Mouse (Mus musculus) forebrain, embryonic 16.5 days (tissue): ENCODE data around the gene Smarca2. TPM values are rescaled to one million over a fixed set of nuclear protein-coding genes. Genes with fewer than 3 reads are reported as not detected.
"Not testable (repeated sequence)": the region's sequence is repeated elsewhere in the genome, so short reads cannot be mapped to it uniquely, and the experiment has no call there.

Experiments
- ATAC-seq: fragments of 200-750 bp; cut with Nextera tagmentation; 2 replicates; pipeline ENCODE4 v1.8.0; 2017; ENCODE audit warnings: mild to moderate bottlenecking, moderate library complexity
- H3K27ac ChIP-seq: fragments of 300-500 bp; sonication (generic); 2 replicates; pipeline ENCODE4 v1.5.1; 2014; ENCODE audit warnings: low read length, control low read depth
- H3K27me3 ChIP-seq: fragments of 300-500 bp; sonication (generic); replicated peaks from 2 replicates; pipeline ENCODE4 v1.6.1; 2014; ENCODE audit warnings: low read length; ENCODE audit not compliant: control insufficient read depth, insufficient read depth
- H3K36me3 ChIP-seq: fragments of 300-500 bp; sonication (generic); 2 replicates; pipeline ENCODE4 v1.6.1; 2014; ENCODE audit not compliant: control insufficient read depth, insufficient read depth
- H3K4me1 ChIP-seq: fragments of 300-500 bp; sonication (generic); replicated peaks from 2 replicates; pipeline ENCODE4 v1.6.1; 2014; ENCODE audit warnings: low read length; ENCODE audit not compliant: control insufficient read depth, insufficient read depth
- H3K4me2 ChIP-seq: fragments of 300-500 bp; sonication (generic); 2 replicates; pipeline ENCODE4 v1.6.1; 2014; ENCODE audit warnings: mild to moderate bottlenecking, low read length, control low read depth
- H3K4me3 ChIP-seq: fragments of 300-500 bp; sonication (generic); replicated peaks from 2 replicates; pipeline ENCODE4 v1.5.1; 2014; ENCODE audit warnings: mild to moderate bottlenecking, low read length, control low read depth
- H3K9ac ChIP-seq: fragments of 300-500 bp; sonication (generic); replicated peaks from 2 replicates; pipeline ENCODE4 v1.6.1; 2014; ENCODE audit warnings: low read depth, low read length, control low read depth
- H3K9me3 ChIP-seq: fragments of 300-500 bp; sonication (generic); 2 replicates; pipeline ENCODE4 v1.6.1; 2016; ENCODE audit warnings: low read length; ENCODE audit not compliant: control insufficient read depth
- WGBS: fragments of 180-500 bp; shearing (Covaris S2); extraction: QIAGEN DNeasy Blood & Tissue Kit; methylation state at CpG from one replicate; pipeline ENCODE4 v1.1.7; 2014; 5-methylcytosine and 5-hydroxymethylcytosine counted together
- polyA plus RNA-seq: library from polyadenylated mRNA; unstranded; fragments of >200 nt; fragmentation: Nextera tagmentation; extraction: Ambion mirVana; gene quantifications from 2 replicates; pipeline ENCODE4 v1.2.1, GENCODE M21; 2015

The Smarca2 gene
- polyA plus RNA-seq, 1 experiment from 2014 or later: 157 TPM

- ATAC-seq: no peak
- no peaks in the 10 kb centered on the region for H3K4me1 ChIP-seq
- H3K9me3 ChIP-seq: no peaks in the 10 kb centered on the region
- peaks cover 6% of the 10 kb centered on the region; the same call in 1 of the 2 replicates for H3K36me3 ChIP-seq
- no peak overlapping the region for H3K27ac ChIP-seq
- 72% methylated on average over 4 of the region's 4 CpGs for WGBS
- H3K27me3 ChIP-seq: no peaks in the 10 kb centered on the region
- no peak overlapping the region for H3K4me3 ChIP-seq
- no peak overlapping the region for H3K4me2 ChIP-seq
- H3K9ac ChIP-seq: no peak overlapping the region
Measured at GRCm38 (mm10) chr19:26643936-26644335, 39.1 kb downstream of the Smarca2 start.

DNA sequence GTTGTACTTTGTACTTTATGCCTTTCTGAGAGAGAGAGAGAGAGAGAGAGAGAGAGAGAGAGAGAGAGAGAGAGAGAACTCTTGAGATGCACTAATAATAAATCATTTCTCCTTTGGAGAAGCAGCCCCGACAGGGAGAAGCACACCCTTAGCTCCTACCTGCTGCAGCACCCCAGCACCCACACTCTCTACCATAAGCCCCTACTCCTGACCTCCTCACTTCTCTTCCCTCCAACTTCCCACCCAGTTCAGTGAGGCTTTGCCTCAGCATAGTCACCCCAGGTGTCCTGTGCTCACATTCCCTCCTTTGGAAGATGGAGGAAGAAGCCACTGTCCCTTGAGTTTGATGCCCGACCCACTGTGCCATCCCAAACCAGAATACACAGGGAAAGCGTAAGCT is 40.2 kb downstream of the Smarca2 start:
- Histone ChIP-seq H3K9me3 (no peaks in the 10 kb centered on the region), H3K27me3 (no peaks in the 10 kb centered on the region), H3K9ac (no peak overlapping the region), H3K4me1 (no peaks in the 10 kb centered on the region), H3K4me2 (no peak overlapping the region), H3K27ac (no peak overlapping the region), H3K36me3 (peaks cover 6% of the 10 kb centered on the region; the same call in 1 of the 2 replicates), H3K4me3 (no peak overlapping the region)
- WGBS: 81% methylated on average over 3 of the region's 3 CpGs
- ATAC-seq: no peak

- no peaks in the 10 kb centered on the region for H3K27me3 ChIP-seq
- no peak overlapping the region for H3K9ac ChIP-seq
- no peak for ATAC-seq
- H3K4me3 ChIP-seq: no peak overlapping the region
- no peak overlapping the region for H3K4me2 ChIP-seq
- H3K4me1 ChIP-seq: no peaks in the 10 kb centered on the region
- H3K9me3 ChIP-seq: no peaks in the 10 kb centered on the region
- H3K36me3 ChIP-seq: no peaks in the 10 kb centered on the region
- no peak overlapping the region for H3K27ac ChIP-seq
- 53% methylated on average over 2 of the region's 2 CpGs for WGBS
Measured at GRCm38 (mm10) chr19:26646128-26646527, 41.3 kb downstream of the Smarca2 start.

DNA sequence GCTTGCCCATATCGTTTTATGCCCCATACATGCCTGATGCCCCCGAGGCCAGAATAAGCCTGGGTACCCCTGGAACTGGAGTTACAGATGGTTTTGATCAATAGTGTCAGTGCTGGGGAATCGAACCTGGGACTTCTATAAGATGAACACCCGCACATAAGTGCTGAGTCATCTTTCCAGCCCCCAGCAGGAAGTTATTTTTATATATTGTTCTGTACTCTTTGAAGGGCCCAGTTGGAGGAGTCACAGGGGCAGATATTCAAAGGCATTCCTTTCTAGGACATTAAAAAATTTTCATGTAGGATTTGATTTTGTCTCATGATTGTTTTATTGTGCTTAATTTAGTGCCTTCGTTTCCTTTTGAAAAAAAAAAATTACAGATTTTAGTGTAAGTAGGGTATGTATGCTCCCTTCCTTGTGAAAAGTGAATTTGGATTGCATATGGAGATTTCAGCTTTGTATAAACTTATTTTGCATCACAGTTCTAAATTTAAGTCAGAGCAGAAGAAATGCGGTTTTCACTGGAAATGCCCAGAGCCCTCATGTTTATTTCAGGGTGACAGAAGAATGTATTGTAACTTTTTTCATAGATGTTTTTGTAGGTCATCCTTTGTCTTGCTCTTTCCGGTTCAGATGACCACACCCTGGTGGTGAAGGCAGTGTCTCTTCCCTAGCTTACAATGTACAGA is 45.9 kb downstream of the Smarca2 start:
- ATAC-seq: no peak
- WGBS: 89% methylated on average over 7 of the region's 7 CpGs

GRCm38 (mm10) chr19:26658324-26658723 is 53.5 kb downstream of the Smarca2 start:
- Histone ChIP-seq H3K9ac (no peak overlapping the region), H3K9me3 (no peaks in the 10 kb centered on the region), H3K4me3 (no peak overlapping the region), H3K36me3 (peaks cover 6% of the 10 kb centered on the region; the same call in 1 of the 2 replicates), H3K4me2 (no peak overlapping the region), H3K4me1 (no peaks in the 10 kb centered on the region), H3K27me3 (no peaks in the 10 kb centered on the region), H3K27ac (no peak overlapping the region)
- 89% methylated on average over 7 of the region's 7 CpGs for WGBS
- no peak for ATAC-seq

More for the DNA sequence above, 45.9 kb downstream of the Smarca2 start:
- no peak overlapping the region for H3K27ac ChIP-seq
- H3K27me3 ChIP-seq: no peaks in the 10 kb centered on the region
- no peaks in the 10 kb centered on the region for H3K9me3 ChIP-seq
- H3K4me1 ChIP-seq: no peaks in the 10 kb centered on the region
- H3K4me3 ChIP-seq: no peak overlapping the region
- H3K9ac ChIP-seq: no peak overlapping the region
- peaks cover 8% of the 10 kb centered on the region; the same call in 1 of the 2 replicates for H3K36me3 ChIP-seq
- no peak overlapping the region for H3K4me2 ChIP-seq

- no peak for ATAC-seq
- Histone ChIP-seq H3K4me2 (no peak overlapping the region), H3K27me3 (no peaks in the 10 kb centered on the region), H3K4me3 (no peak overlapping the region), H3K9ac (no peak overlapping the region), H3K9me3 (no peaks in the 10 kb centered on the region), H3K36me3 (no peaks in the 10 kb centered on the region), H3K4me1 (no peaks in the 10 kb centered on the region), H3K27ac (no peak overlapping the region)
- whole genome bisulfite sequencing: 81% methylated on average over 5 of the region's 5 CpGs
Measured at GRCm38 (mm10) chr19:26659976-26660375, 55.1 kb downstream of the Smarca2 start.

DNA sequence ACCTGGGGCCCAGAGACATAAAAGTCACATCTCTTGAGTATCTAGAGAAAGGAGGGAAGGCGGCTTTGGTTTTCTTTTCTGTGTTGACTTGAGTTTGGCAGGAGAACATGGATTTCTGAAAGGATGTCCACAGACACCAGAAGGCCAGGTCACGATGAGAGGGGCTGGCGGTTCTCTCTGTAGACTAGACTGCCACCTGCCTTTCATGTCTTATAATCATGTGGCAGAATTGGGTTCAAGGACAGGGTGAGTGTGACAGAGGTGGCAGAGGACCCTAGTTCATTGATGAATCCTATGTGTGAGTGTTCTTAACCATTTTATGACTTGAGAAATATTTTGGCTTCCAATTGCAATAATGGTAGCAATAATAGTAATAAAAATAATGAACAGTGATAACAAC is 56.3 kb downstream of the Smarca2 start:
- no peaks in the 10 kb centered on the region for H3K36me3 ChIP-seq
- no peaks in the 10 kb centered on the region for H3K9me3 ChIP-seq
- WGBS: 97% methylated on average over 3 of the region's 3 CpGs
- H3K27ac ChIP-seq: no peak overlapping the region
- no peak for ATAC-seq
- H3K9ac ChIP-seq: no peak overlapping the region
- no peak overlapping the region for H3K4me2 ChIP-seq
- H3K4me3 ChIP-seq: no peak overlapping the region
- no peaks in the 10 kb centered on the region for H3K27me3 ChIP-seq
- no peaks in the 10 kb centered on the region for H3K4me1 ChIP-seq

DNA sequence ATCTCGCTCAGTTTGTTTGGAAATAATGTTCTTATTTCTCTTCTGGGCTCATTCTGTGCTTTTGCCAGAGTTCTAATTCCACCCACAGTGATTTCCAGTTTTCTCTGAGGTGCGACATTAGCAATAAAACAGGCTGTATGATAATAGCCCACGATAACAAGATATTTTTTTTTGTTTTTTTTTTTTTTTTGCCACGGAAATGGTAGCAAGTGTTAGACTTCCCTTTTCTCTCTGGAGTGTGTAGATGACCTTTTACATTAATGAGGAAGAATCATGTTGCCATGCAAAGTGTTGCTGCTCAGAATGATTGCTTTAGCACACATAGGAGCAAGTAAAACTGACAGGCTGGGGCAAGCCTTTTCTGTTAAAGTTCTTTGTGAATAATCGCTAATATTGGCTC is 61.5 kb downstream of the Smarca2 start:
- Histone ChIP-seq H3K27me3 (no peaks in the 10 kb centered on the region), H3K4me3 (no peak overlapping the region), H3K27ac (no peak overlapping the region), H3K36me3 (no peaks in the 10 kb centered on the region), H3K4me1 (no peaks in the 10 kb centered on the region), H3K4me2 (no peak overlapping the region), H3K9me3 (no peaks in the 10 kb centered on the region), H3K9ac (no peak overlapping the region)
- no peak for ATAC-seq
- 83% methylated on average over 5 of the region's 5 CpGs for WGBS

- ATAC-seq: no peak
- 95% methylated on average over 6 of the region's 6 CpGs for WGBS
- H3K4me2 ChIP-seq: no peak overlapping the region
- no peak overlapping the region for H3K4me3 ChIP-seq
- no peaks in the 10 kb centered on the region for H3K36me3 ChIP-seq
- no peak overlapping the region for H3K9ac ChIP-seq
- H3K27ac ChIP-seq: no peak overlapping the region
- no peaks in the 10 kb centered on the region for H3K9me3 ChIP-seq
- no peaks in the 10 kb centered on the region for H3K4me1 ChIP-seq
- no peaks in the 10 kb centered on the region for H3K27me3 ChIP-seq
Measured at GRCm38 (mm10) chr19:26670089-26670488, 65.2 kb downstream of the Smarca2 start.

DNA sequence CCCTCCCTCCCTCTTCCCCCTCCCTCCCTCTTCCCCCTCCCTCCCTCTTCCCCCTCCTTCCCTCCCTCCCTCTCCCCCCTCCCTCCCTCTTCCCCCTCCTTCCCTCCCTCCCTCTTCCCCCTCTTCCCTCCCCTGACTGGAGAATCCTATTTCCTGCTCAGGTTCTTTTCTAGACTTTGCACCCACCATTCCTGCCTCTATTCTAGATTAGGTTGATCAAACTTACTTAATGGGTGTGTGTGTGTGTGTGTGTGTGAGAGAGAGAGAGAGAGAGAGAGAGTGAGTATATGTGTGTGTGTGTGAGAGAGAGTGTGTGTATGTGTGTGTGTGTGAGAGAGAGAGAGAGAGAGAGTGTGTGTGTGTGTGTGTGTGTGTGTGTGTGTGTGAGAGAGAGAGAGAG is 66.6 kb downstream of the Smarca2 start:
- not testable (repeated sequence) for H3K9me3 ChIP-seq, H3K27ac ChIP-seq, H3K4me3 ChIP-seq, H3K4me1 ChIP-seq, H3K27me3 ChIP-seq, H3K36me3 ChIP-seq, ATAC-seq, H3K9ac ChIP-seq, H3K4me2 ChIP-seq
